Mouse (Mus musculus): Measurements from ENCODE around the gene Rubcnl.

- TF ChIP-seq CTCF (IDR thresholded peaks at IDR 0.05; ENCODE audit: low read depth, low read length) (no peak), GATA1 (IDR thresholded peaks at IDR 0.05; ENCODE audit: borderline replicate concordance, low read length) (no peak), GATA2 (IDR thresholded peaks at IDR 0.05; ENCODE audit: borderline replicate concordance, low read depth, low read length) (no peak)
Measured at GRCm38 (mm10) chr14:75017277-75017676, 1.4 kb downstream of the Rubcnl start.
